Mouse (Mus musculus) adrenal gland, adult 8-10 months (tissue): ENCODE measurements around the gene Capns1. TPM values are rescaled to one million over a fixed set of nuclear protein-coding genes. Genes with fewer than 3 reads are reported as not detected.
"Not testable (repeated sequence)": the region's sequence is repeated elsewhere in the genome, so short reads cannot be mapped to it uniquely, and the experiment has no call there.

Source experiments
- DNase-seq: peaks from one replicate; pipeline ENCODE4 v3.0.0; 2022
- total RNA-seq, 4 experiments: library from RNA; stranded (reverse); gene quantifications; 2 replicates each; pipeline ENCODE4 v1.2.4; 2022

Capns1 gene
- 100 to 1,000 TPM; 562 to 740 (median 679) TPM for total RNA-seq

- no peak for DNase-seq
Measured at GRCm38 (mm10) chr7:30198481-30198971, at the start of gene Capns1. Gene Capns1 (minus strand): TSS chr7:30198811.

GRCm38 (mm10) chr7:30237374-30237773, 38.8 kb upstream of the Capns1 start:
- DNase-seq, result not testable (repeated sequence)

GRCm38 (mm10) chr7:30235625-30236024, 37.0 kb upstream of the Capns1 start, which contains the start of gene Ovol3:
Gene Ovol3 (minus strand): TSS chr7:30235725.
- DNase-seq, result no peak

- no peak for DNase-seq
Measured at GRCm38 (mm10) chr7:30235091-30235490, 36.5 kb upstream of the Capns1 start.

GRCm38 (mm10) chr7:30234276-30234858, 35.8 kb upstream of the Capns1 start:
- no peak for DNase-seq

- DNase-seq, result no peak
Measured at GRCm38 (mm10) chr7:30233387-30233786, 34.8 kb upstream of the Capns1 start.

GRCm38 (mm10) chr7:30232631-30233148, 34.1 kb upstream of the Capns1 start:
- peak; percentile 41 for DNase-seq

- DNase-seq, result peak; percentile 98
Measured at GRCm38 (mm10) chr7:30231669-30232454, 33.3 kb upstream of the Capns1 start, which contains the start of the genes Polr2i and Tbcb. Gene Polr2i (plus strand): TSS chr7:30231948. Gene Tbcb (minus strand): TSS chr7:30232272.

GRCm38 (mm10) chr7:30231328-30231668, 32.7 kb upstream of the Capns1 start:
- DNase-seq, result no peak

GRCm38 (mm10) chr7:30224206-30224605, 25.6 kb upstream of the Capns1 start:
- no peak for DNase-seq

- DNase-seq, result no peak
Measured at GRCm38 (mm10) chr7:30222205-30222604, 23.6 kb upstream of the Capns1 start.

GRCm38 (mm10) chr7:30221433-30221832, 22.8 kb upstream of the Capns1 start:
- DNase-seq, result no peak

- no peak for DNase-seq
Measured at GRCm38 (mm10) chr7:30220008-30220356, 21.4 kb upstream of the Capns1 start.

- DNase-seq, result no peak
Measured at GRCm38 (mm10) chr7:30219293-30220007, 20.8 kb upstream of the Capns1 start.

- no peak for DNase-seq
Measured at GRCm38 (mm10) chr7:30217277-30217676, 18.7 kb upstream of the Capns1 start.

- peak; percentile 54 for DNase-seq
Measured at GRCm38 (mm10) chr7:30216723-30217151, 18.1 kb upstream of the Capns1 start.

GRCm38 (mm10) chr7:30215875-30216274, 17.3 kb upstream of the Capns1 start:
- no peak for DNase-seq

GRCm38 (mm10) chr7:30213881-30214280, 15.3 kb upstream of the Capns1 start:
- no peak for DNase-seq

GRCm38 (mm10) chr7:30211025-30211424, 12.4 kb upstream of the Capns1 start:
- DNase-seq, result no peak

GRCm38 (mm10) chr7:30206364-30206763, 7.8 kb upstream of the Capns1 start:
- DNase-seq, result not testable (repeated sequence)

GRCm38 (mm10) chr7:30205383-30205782, 6.8 kb upstream of the Capns1 start:
- DNase-seq, result no peak

- DNase-seq, result no peak
Measured at GRCm38 (mm10) chr7:30204380-30204779, 5.8 kb upstream of the Capns1 start.
